Mouse (Mus musculus): ENCODE results near the gene Mrgprh. TPM values are rescaled to one million over a fixed set of nuclear protein-coding genes. Genes with fewer than 3 reads are reported as not detected.

Gene Mrgprh
- polyA plus RNA-seq (2015; fragmentation: Nextera tagmentation; extraction: Ambion mirVana) = not detected in 2 replicates

DNA sequence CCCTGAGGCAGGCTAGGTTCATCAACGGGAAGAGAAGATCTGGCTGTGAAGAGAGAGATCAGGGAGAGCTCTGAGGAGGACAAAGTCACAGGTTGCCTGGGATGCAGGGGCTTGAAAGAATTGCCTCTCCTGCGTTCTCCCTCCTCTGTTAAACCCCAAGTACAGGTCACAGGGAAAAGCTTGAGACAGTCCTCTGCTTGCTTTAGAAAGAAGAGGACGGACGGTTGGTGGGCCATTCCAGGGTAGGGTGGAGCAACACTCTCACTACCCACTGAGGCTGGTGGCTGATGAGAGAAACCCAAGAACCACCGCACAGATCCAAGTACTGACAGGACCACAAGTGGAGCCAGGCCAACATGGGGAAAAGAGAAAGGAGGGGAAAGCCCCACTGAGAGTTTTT is at the start of gene Mrgprh:
TSS of gene Mrgprh (plus strand) at position 301 of the 400 bp plus-strand sequence.
- WGBS = 84% methylated on average over 5 of the region's 5 CpGs
- no peak for ATAC-seq (replicated peaks)

DNA sequence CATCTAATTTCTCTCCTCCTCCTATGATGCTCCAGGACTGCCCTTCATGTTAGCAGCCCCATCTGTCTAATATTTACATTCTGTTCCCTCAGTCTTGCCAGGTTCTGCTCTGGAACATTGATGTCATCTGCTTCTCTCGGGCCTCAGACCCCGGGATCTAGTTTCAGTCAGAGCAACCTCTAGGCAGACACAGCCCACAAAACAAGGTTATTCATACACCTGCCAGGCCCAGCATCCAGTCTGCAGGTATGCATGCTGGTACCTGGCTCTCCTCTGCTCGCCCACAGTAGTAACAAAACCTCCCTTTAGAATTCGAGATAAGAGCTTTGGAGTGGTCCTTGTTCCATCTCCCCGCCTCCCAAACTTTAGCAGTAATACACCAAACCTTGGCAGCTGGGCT is 45.5 kb upstream of the Mrgprh start:
- no peaks in the 10 kb centered on the region for H3K27me3 ChIP-seq
- no peaks in the 10 kb centered on the region for H3K36me3 ChIP-seq
- no peak overlapping the region for H3K9ac ChIP-seq (replicated peaks)
- no peaks in the 10 kb centered on the region for H3K9me3 ChIP-seq
- 81% methylated on average over 5 of the region's 5 CpGs for WGBS
- no peak overlapping the region for H3K27ac ChIP-seq (replicated peaks)
- ATAC-seq (replicated peaks) = no peak
- no peaks in the 10 kb centered on the region for H3K4me1 ChIP-seq
- H3K4me2 ChIP-seq (replicated peaks) = no peak overlapping the region
- no peak overlapping the region for H3K4me3 ChIP-seq

More for the DNA sequence above, at the start of gene Mrgprh:
- no peak within 1 kb of the TSS for H3K4me3 ChIP-seq
- 0 out of 2 replicates have a peak, but pooled peaks cover 4% of the 10 kb centered on the region for H3K27me3 ChIP-seq
- peaks cover 4% of the 10 kb centered on the region; the same call in 1 of the 2 replicates for H3K4me1 ChIP-seq
- no peak within 1 kb of the TSS for H3K9ac ChIP-seq (replicated peaks)
- no peaks in the 10 kb centered on the region for H3K36me3 ChIP-seq
- no peak within 1 kb of the TSS for H3K4me2 ChIP-seq (replicated peaks)
- H3K27ac ChIP-seq (replicated peaks) = no peak within 1 kb of the TSS
- H3K9me3 ChIP-seq = no peaks in the 10 kb centered on the region

DNA sequence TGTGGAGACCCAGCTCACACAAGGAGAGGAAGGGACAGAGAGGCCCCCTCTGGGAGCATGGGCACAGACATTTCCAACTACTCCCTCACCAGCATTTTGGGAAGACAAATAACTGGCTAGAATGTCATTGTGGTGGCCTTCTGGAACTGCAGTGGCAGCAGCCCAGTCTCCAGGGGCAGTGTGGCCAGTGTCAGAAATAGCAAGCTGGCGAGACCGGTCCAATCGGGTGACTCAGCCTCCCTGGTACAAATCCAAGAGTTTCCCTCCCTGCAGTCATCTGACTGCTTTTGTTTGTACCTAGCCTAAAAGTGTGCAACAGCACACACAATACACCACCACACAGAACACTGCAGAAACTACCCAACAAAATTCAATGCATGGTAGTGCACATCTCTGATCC is 43.6 kb upstream of the Mrgprh start:
- no peak for ATAC-seq (replicated peaks)
- Histone ChIP-seq H3K27ac (replicated peaks) (no peak overlapping the region), H3K27me3 (no peaks in the 10 kb centered on the region), H3K4me1 (no peaks in the 10 kb centered on the region), H3K9ac (replicated peaks) (no peak overlapping the region), H3K36me3 (no peaks in the 10 kb centered on the region), H3K9me3 (no peaks in the 10 kb centered on the region), H3K4me2 (replicated peaks) (no peak overlapping the region), H3K4me3 (no peak overlapping the region)
- 88% methylated on average over 3 of the region's 3 CpGs for WGBS

DNA sequence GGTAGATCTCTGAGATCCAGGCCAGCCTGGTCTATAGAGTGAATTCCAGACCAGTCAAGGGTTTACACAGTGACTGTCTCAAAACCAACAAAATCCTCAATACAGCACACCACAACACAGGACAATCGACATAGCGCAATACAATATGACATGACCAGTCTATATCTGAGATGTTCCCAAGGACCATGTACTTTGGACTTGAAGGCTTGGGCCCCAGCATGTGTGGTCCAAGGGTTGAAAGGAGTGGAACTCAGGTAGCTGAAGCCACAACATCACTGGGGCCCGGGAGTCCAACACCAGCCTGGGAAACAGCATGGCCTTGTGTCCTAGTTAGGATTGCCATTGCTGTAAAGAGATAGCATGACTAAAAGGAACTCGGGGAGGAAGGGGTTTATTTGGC is 43.2 kb upstream of the Mrgprh start:
- H3K4me1 ChIP-seq = no peaks in the 10 kb centered on the region
- no peaks in the 10 kb centered on the region for H3K27me3 ChIP-seq
- no peak overlapping the region for H3K4me2 ChIP-seq (replicated peaks)
- no peaks in the 10 kb centered on the region for H3K9me3 ChIP-seq
- H3K4me3 ChIP-seq = no peak overlapping the region
- H3K36me3 ChIP-seq = no peaks in the 10 kb centered on the region
- 93% methylated on average over 4 of the region's 4 CpGs for WGBS
- H3K27ac ChIP-seq (replicated peaks) = no peak overlapping the region
- no peak for ATAC-seq (replicated peaks)
- no peak overlapping the region for H3K9ac ChIP-seq (replicated peaks)

DNA sequence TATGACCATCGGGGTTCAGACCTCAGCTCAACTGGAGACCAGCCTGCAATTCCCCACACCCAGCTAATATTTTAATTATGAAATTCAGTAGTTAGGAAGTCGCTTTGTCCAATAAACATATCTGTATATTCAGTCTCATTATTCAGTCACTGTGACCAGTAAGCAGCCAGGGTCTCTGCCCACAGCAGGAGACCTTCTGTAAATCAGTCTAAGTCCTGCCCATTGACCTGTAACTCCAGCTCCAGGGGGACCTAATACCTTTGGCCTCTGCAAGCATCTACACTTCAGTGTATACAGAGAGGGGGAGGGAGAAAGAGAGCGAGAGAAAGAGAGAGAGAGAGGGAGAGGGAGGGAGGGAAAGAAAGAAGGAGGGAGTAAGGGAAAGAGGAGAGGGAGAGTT is 41.5 kb upstream of the Mrgprh start:
- no peak for ATAC-seq (replicated peaks)
- Histone ChIP-seq H3K4me2 (replicated peaks) (no peak overlapping the region), H3K27ac (replicated peaks) (no peak overlapping the region), H3K9ac (replicated peaks) (no peak overlapping the region), H3K4me3 (no peak overlapping the region), H3K36me3 (no peaks in the 10 kb centered on the region), H3K27me3 (no peaks in the 10 kb centered on the region), H3K4me1 (no peaks in the 10 kb centered on the region), H3K9me3 (no peaks in the 10 kb centered on the region)
- 77% methylated on average over 3 of the region's 3 CpGs for WGBS

DNA sequence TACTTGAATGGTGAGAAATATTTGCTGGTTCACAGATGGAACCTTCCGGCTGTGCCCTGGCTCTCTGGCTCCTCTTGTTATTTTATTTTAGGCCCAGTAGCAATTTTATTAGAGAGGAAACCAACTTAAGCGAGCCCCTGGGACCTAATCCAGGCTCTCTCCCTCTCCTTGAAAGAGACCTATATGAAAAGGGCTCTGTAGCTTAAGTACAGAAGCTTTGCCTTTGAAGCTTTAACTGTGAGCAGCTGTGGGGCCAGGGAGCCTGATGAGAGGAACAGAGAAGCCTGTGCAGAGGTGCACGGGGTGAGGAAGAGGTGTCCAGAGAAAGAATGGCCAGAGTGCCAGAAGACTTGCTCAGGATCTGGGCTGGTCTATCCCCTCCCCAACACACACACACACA is 41.0 kb upstream of the Mrgprh start:
- no peaks in the 10 kb centered on the region for H3K27me3 ChIP-seq
- no peak for ATAC-seq (replicated peaks)
- no peaks in the 10 kb centered on the region for H3K36me3 ChIP-seq
- H3K27ac ChIP-seq (replicated peaks) = no peak overlapping the region
- H3K4me3 ChIP-seq = no peak overlapping the region
- WGBS = 61% methylated on average over 3 of the region's 3 CpGs
- H3K9me3 ChIP-seq = no peaks in the 10 kb centered on the region
- no peak overlapping the region for H3K9ac ChIP-seq (replicated peaks)
- no peak overlapping the region for H3K4me2 ChIP-seq (replicated peaks)
- H3K4me1 ChIP-seq = 0 out of 2 replicates have a peak, but pooled peaks cover 2% of the 10 kb centered on the region

DNA sequence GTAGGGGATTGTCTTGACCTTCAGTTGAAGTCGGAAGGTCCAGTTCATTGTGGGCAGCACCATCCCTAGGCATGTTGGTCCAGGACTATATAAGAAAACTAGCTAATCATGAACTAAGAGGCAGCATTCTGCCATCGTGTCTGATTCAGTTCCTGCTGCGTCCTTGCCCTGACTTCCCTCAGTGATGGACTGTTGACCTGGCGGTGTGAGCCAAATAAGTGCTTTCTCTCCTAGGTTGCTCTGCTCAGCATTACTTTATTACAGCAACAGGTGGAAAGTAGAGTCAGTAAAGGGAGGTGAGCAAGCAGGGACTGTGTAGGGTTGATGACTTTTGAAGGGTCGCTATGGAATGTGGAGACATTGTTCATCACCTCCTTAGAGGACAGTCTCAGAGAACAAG is 40.1 kb upstream of the Mrgprh start:
- 96% methylated on average over 5 of the region's 5 CpGs for WGBS
- no peak overlapping the region for H3K9ac ChIP-seq (replicated peaks)
- 0 out of 2 replicates have a peak, but pooled peaks cover 5% of the 10 kb centered on the region for H3K4me1 ChIP-seq
- ATAC-seq (replicated peaks) = no peak
- no peak overlapping the region for H3K4me2 ChIP-seq (replicated peaks)
- H3K27ac ChIP-seq (replicated peaks) = no peak overlapping the region
- H3K36me3 ChIP-seq = no peaks in the 10 kb centered on the region
- no peak overlapping the region for H3K4me3 ChIP-seq
- H3K27me3 ChIP-seq = no peaks in the 10 kb centered on the region
- H3K9me3 ChIP-seq = no peaks in the 10 kb centered on the region

DNA sequence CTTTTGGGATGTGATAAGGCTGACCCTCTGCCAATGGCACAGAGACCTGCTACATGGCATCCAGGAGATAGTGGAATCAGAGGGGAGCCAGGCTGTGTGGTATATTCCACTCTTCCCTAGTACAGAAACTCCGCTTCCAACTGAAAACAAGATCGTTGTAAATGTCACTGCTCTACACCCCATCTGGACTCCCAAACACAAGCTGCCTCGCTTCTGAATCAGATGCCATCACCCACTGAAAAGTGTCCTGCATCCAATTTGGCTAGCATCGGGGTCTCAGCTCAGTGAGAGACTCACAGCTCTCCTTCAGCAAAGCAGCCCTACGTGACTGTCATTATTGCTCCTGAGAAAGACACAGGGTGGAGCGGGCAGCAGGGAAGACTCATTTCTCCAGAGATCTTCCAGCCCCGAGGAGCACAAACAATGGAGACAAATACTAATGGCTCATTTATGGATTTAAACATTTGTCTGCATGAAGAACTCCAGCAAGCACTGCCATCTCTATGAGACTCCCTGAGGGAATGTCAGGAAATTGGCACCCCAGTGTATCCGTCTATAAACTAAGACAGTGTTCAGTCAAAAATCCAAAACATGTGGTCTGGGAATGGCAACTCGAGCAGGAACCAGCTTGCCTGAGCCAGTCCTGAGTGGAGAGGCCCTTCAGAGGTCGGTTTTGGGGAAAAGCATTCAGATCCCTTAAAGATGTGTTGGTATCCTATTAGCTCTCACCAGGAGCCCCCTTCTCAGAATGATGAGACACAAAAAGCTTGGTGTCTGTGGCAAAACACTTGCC is 36.2 kb upstream of the Mrgprh start:
- Histone ChIP-seq H3K4me1 (0 out of 2 replicates have a peak, but pooled peaks cover 5% of the 10 kb centered on the region), H3K27me3 (no peaks in the 10 kb centered on the region), H3K4me2 (replicated peaks) (no peak overlapping the region), H3K27ac (replicated peaks) (peak overlapping the region; percentile 46; the same call in 1 of the 2 replicates), H3K36me3 (no peaks in the 10 kb centered on the region), H3K9ac (replicated peaks) (no peak overlapping the region), H3K4me3 (no peak overlapping the region), H3K9me3 (no peaks in the 10 kb centered on the region)
- WGBS = 66% methylated on average over 10 of the region's 10 CpGs
- ATAC-seq (replicated peaks) = peak; percentile 64; the same call in 1 of the 2 replicates

DNA sequence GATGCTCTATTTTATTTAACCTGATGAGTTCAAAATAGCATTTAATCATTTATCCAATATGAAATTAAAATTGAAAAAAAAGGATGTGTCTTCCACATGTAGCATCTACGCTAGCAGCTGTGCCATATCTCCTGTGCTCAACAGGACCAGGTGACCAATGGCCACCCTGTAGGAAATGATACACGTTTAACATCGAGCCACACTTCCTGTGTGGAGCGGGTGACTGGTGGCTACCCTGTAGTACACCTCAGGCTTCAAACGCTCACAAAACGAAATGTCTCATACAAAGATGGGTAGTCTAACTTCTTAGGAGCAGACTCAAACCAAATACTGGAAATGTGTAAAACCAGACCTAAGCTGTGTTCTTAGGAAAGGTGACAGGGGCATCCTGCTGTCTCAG is 32.0 kb upstream of the Mrgprh start:
- Histone ChIP-seq H3K4me1 (0 out of 2 replicates have a peak, but pooled peaks cover 5% of the 10 kb centered on the region), H3K27ac (replicated peaks) (no peak overlapping the region), H3K4me2 (replicated peaks) (no peak overlapping the region), H3K9me3 (no peaks in the 10 kb centered on the region), H3K4me3 (no peak overlapping the region), H3K27me3 (no peaks in the 10 kb centered on the region), H3K9ac (replicated peaks) (no peak overlapping the region), H3K36me3 (no peaks in the 10 kb centered on the region)
- no peak for ATAC-seq (replicated peaks)
- 91% methylated on average over 6 of the region's 6 CpGs for WGBS

DNA sequence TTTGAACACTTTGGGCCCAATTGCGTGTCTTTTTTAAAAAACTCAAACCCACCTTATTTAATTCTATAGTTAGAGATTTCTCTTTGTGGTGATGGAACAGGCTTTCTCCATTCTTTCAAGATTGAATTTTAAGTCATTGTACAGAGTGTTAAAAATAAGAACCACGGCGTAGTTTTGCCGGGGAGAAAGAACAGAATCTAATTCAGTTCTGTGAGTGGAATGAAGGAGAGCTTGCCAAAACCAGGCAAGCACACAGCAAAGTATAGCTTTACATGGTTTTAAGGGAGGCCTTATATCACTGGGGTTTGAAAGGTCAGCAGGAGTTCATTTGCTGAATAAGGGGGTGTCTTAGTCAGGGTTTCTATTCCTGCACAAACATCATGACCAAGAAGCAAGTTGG is 31.3 kb upstream of the Mrgprh start:
- Histone ChIP-seq H3K4me2 (replicated peaks) (no peak overlapping the region), H3K36me3 (no peaks in the 10 kb centered on the region), H3K4me3 (no peak overlapping the region), H3K27me3 (no peaks in the 10 kb centered on the region), H3K9me3 (no peaks in the 10 kb centered on the region), H3K9ac (replicated peaks) (no peak overlapping the region), H3K4me1 (0 out of 2 replicates have a peak, but pooled peaks cover 5% of the 10 kb centered on the region), H3K27ac (replicated peaks) (no peak overlapping the region)
- ATAC-seq (replicated peaks) = no peak
- WGBS = 83% methylated on average over 4 of the region's 4 CpGs

DNA sequence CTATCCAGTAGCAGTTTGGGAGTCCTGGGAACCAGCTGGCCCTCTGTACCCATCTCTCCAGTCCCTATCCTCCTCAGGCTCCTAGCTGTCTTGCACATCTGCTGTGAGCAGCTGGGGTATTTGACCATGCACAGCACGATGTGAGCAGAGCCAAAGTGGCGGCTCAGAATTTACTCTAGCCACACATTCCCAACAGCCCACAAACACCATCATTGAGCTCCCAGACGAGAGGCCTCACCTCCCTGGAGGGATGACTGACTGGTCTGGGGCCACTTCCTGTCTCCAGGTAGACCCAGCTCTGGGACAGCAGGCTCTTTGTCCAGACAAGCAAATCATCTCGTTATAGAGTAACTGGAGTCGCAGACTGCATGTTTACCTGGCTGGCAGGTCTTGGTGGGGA is 30.0 kb upstream of the Mrgprh start:
- Histone ChIP-seq H3K27me3 (no peaks in the 10 kb centered on the region), H3K4me2 (replicated peaks) (no peak overlapping the region), H3K27ac (replicated peaks) (no peak overlapping the region), H3K36me3 (no peaks in the 10 kb centered on the region), H3K9me3 (no peaks in the 10 kb centered on the region), H3K4me1 (no peaks in the 10 kb centered on the region), H3K9ac (replicated peaks) (no peak overlapping the region), H3K4me3 (no peak overlapping the region)
- WGBS = 45% methylated on average over 5 of the region's 5 CpGs
- ATAC-seq (replicated peaks) = no peak

DNA sequence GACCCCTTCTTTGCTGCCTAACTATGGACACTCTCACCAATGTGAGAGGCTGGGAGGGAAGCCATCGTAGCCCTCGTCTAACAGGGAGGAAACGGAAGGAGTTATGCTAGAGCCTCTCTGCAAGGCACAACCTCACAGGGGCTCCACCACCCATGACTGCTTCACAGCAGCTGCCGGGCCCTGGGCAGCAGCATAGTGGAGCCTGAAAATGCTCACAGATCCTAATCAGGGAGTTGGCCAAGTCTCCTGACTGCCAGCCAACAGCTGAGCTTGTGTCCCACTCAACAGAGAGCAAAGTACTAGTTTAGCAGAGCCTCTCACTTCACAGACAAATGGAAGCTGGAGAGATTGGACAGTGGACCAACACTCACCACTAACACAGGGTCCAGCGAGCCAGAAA is 29.4 kb upstream of the Mrgprh start:
- H3K27ac ChIP-seq (replicated peaks) = no peak overlapping the region
- no peaks in the 10 kb centered on the region for H3K4me1 ChIP-seq
- H3K9ac ChIP-seq (replicated peaks) = no peak overlapping the region
- H3K27me3 ChIP-seq = no peaks in the 10 kb centered on the region
- no peak overlapping the region for H3K4me3 ChIP-seq
- H3K9me3 ChIP-seq = no peaks in the 10 kb centered on the region
- 79% methylated on average over 5 of the region's 5 CpGs for WGBS
- H3K36me3 ChIP-seq = no peaks in the 10 kb centered on the region
- ATAC-seq (replicated peaks) = no peak
- H3K4me2 ChIP-seq (replicated peaks) = no peak overlapping the region

DNA sequence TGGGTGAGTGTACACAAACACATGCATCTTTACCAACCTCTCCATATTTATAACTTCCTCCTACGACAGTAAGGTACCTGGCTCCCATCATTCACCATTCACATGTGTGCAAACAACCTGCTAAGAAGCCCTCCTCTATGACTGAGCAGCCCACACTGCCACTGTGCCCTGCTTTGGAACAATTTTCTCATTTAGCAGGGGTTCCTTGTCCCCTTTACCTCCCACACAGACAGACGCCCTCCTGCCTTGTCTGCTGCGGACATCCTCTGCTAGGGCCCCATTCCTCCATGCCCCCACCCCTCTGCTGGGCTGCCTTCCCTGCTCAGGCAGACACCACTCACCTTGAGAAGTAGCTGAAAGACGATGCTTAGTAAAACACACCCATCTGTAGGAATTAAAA is 28.1 kb upstream of the Mrgprh start:
- Histone ChIP-seq H3K36me3 (no peaks in the 10 kb centered on the region), H3K27me3 (no peaks in the 10 kb centered on the region), H3K4me3 (no peak overlapping the region), H3K27ac (replicated peaks) (no peak overlapping the region), H3K4me1 (no peaks in the 10 kb centered on the region), H3K4me2 (replicated peaks) (no peak overlapping the region), H3K9me3 (no peaks in the 10 kb centered on the region), H3K9ac (replicated peaks) (no peak overlapping the region)
- ATAC-seq (replicated peaks) = no peak
- 65% methylated on average over 4 of the region's 4 CpGs for WGBS
